ENCODE assay signal across 19 mouse cellular contexts in genomic region chr13:71068757-71069201, GRCm38 (mm10).
A peak's percentile ranks its signal among the peaks of the same experiment; 100 is the strongest.
DNase-seq lines count a peak whose midpoint lies in the region; ATAC-seq lines count a peak whose summit lies in the region.
"Had no signal": no experiment of that assay in that cellular context is flagged by ENCODE, and none has a peak within 500 bp of the region (broad histone marks: within the 10 kb centered on the region; RNA-seq: fewer than 3 reads in every experiment).

No protein-coding gene starts in this region.

- H3K27ac ChIP-seq in hindbrain, embryonic 13.5 days = no peak overlapping the region; the same call in 1 of the 2 replicates
- no peak overlapping the region for H3K27ac ChIP-seq in hindbrain, embryonic 10.5 days
- peak overlapping the region; percentile 42; the same call in 1 of the 2 replicates for H3K27ac ChIP-seq in forebrain, embryonic 15.5 days (replicated peaks)
- H3K27ac ChIP-seq in midbrain, embryonic 10.5 days (replicated peaks) = 0 out of 2 replicates have a peak overlapping the region, but pooled peaks have one; percentile 23
- no peak overlapping the region for H3K27ac ChIP-seq in neural tube, embryonic 13.5 days (replicated peaks)
- no peak overlapping the region for H3K27ac ChIP-seq in kidney, embryonic 16.5 days (ENCODE audit: low read length)
- H3K27ac ChIP-seq: heart, adult 2 months; heart, embryonic 15.5 days; liver, embryonic 13.5 days; lung, embryonic 15.5 days; macrophage had no signal

- no peaks in the 10 kb centered on the region for H3K9me3 ChIP-seq in hindbrain, embryonic 13.5 days
- H3K9me3 ChIP-seq in hindbrain, embryonic 10.5 days = no peaks in the 10 kb centered on the region
- H3K9me3 ChIP-seq in forebrain, embryonic 15.5 days = no peaks in the 10 kb centered on the region
- no peaks in the 10 kb centered on the region for H3K9me3 ChIP-seq in midbrain, embryonic 10.5 days (replicated peaks)
- H3K9me3 ChIP-seq in neural tube, embryonic 13.5 days = no peaks in the 10 kb centered on the region
- no peaks in the 10 kb centered on the region for H3K9me3 ChIP-seq in kidney, embryonic 16.5 days (ENCODE audit: low read length)
- H3K9me3 ChIP-seq: heart, embryonic 15.5 days; liver, embryonic 13.5 days; lung, embryonic 15.5 days had no signal

- H3K4me2 ChIP-seq in hindbrain, embryonic 13.5 days = peak overlapping the region; percentile 35
- H3K4me2 ChIP-seq in forebrain, embryonic 15.5 days (replicated peaks) = peak overlapping the region; percentile 21; the same call in 1 of the 2 replicates
- H3K4me2 ChIP-seq in neural tube, embryonic 13.5 days = peak overlapping the region; percentile 24; the same call in 1 of the 2 replicates
- no peak overlapping the region for H3K4me2 ChIP-seq in kidney, embryonic 16.5 days (replicated peaks; ENCODE audit: low read depth, low read length)
- H3K4me2 ChIP-seq: heart, embryonic 15.5 days; liver, embryonic 13.5 days; lung, embryonic 15.5 days had no signal

- H3K36me3 ChIP-seq in hindbrain, embryonic 13.5 days = no peaks in the 10 kb centered on the region
- no peaks in the 10 kb centered on the region for H3K36me3 ChIP-seq in hindbrain, embryonic 10.5 days
- H3K36me3 ChIP-seq in forebrain, embryonic 15.5 days = no peaks in the 10 kb centered on the region
- H3K36me3 ChIP-seq in midbrain, embryonic 10.5 days = no peaks in the 10 kb centered on the region
- no peaks in the 10 kb centered on the region for H3K36me3 ChIP-seq in neural tube, embryonic 13.5 days
- no peaks in the 10 kb centered on the region for H3K36me3 ChIP-seq in kidney, embryonic 16.5 days (ENCODE audit: insufficient read depth, low read length)
- H3K36me3 ChIP-seq: heart, embryonic 15.5 days; liver, embryonic 13.5 days; lung, embryonic 15.5 days had no signal

- ATAC-seq in hindbrain, embryonic 13.5 days (ENCODE audit: low FRiP score) = peak; percentile 66
- peak; percentile 50 for ATAC-seq in forebrain, embryonic 15.5 days (replicated peaks)
- ATAC-seq in neural tube, embryonic 13.5 days (ENCODE audit: low read depth) = no peak
- ATAC-seq in kidney, embryonic 16.5 days (ENCODE audit: low FRiP score, low TSS enrichment) = no peak

- H3K4me1 ChIP-seq in hindbrain, embryonic 13.5 days (replicated peaks) = peaks cover 21% of the 10 kb centered on the region
- H3K4me1 ChIP-seq in hindbrain, embryonic 10.5 days (replicated peaks) = peaks cover 18% of the 10 kb centered on the region
- H3K4me1 ChIP-seq in forebrain, embryonic 15.5 days = peaks cover 13% of the 10 kb centered on the region
- H3K4me1 ChIP-seq in midbrain, embryonic 10.5 days = peaks cover 25% of the 10 kb centered on the region
- H3K4me1 ChIP-seq in neural tube, embryonic 13.5 days (replicated peaks) = peaks cover 22% of the 10 kb centered on the region
- H3K4me1 ChIP-seq in kidney, embryonic 16.5 days (ENCODE audit: insufficient read depth, low read length) = peaks cover 6% of the 10 kb centered on the region
- H3K4me1 ChIP-seq: heart, embryonic 15.5 days; liver, embryonic 13.5 days; lung, embryonic 15.5 days had no signal

- WGBS in hindbrain, embryonic 13.5 days = 44% methylated on average over 11 of the region's 11 CpGs
- WGBS in hindbrain, embryonic 10.5 days = 73% methylated on average over 11 of the region's 11 CpGs
- WGBS in forebrain, embryonic 15.5 days = 41% methylated on average over 11 of the region's 11 CpGs
- WGBS in midbrain, embryonic 10.5 days = 84% methylated on average over 11 of the region's 11 CpGs
- 54% methylated on average over 11 of the region's 11 CpGs for WGBS in neural tube, embryonic 13.5 days
- WGBS in kidney, embryonic 16.5 days = 70% methylated on average over 11 of the region's 11 CpGs

- H3K4me3 ChIP-seq in hindbrain, embryonic 13.5 days = no peak overlapping the region
- no peak overlapping the region for H3K4me3 ChIP-seq in hindbrain, embryonic 10.5 days
- H3K4me3 ChIP-seq in forebrain, embryonic 15.5 days = no peak overlapping the region
- H3K4me3 ChIP-seq in midbrain, embryonic 10.5 days = no peak overlapping the region
- no peak overlapping the region for H3K4me3 ChIP-seq in neural tube, embryonic 13.5 days
- no peak overlapping the region for H3K4me3 ChIP-seq in kidney, embryonic 16.5 days (ENCODE audit: low read length)
- H3K4me3 ChIP-seq: heart, adult 2 months; heart, embryonic 15.5 days; liver, embryonic 13.5 days; lung, embryonic 15.5 days had no signal

- intact Hi-C loops in heart, postnatal 10 days (cut with DNase I) = no loop called here

- no peaks in the 10 kb centered on the region for H3K27me3 ChIP-seq in hindbrain, embryonic 13.5 days
- 0 out of 2 replicates have a peak, but pooled peaks cover 3% of the 10 kb centered on the region for H3K27me3 ChIP-seq in hindbrain, embryonic 10.5 days (ENCODE audit: insufficient read depth, poor library complexity, severe bottlenecking)
- H3K27me3 ChIP-seq in forebrain, embryonic 15.5 days = no peaks in the 10 kb centered on the region
- H3K27me3 ChIP-seq in midbrain, embryonic 10.5 days (ENCODE audit: low read depth, poor library complexity, severe bottlenecking) = no peaks in the 10 kb centered on the region
- H3K27me3 ChIP-seq in neural tube, embryonic 13.5 days = no peaks in the 10 kb centered on the region
- H3K27me3 ChIP-seq in kidney, embryonic 16.5 days (ENCODE audit: insufficient read depth, low read length) = no peaks in the 10 kb centered on the region
- H3K27me3 ChIP-seq: heart, embryonic 15.5 days; liver, embryonic 13.5 days; lung, embryonic 15.5 days had no signal

- H3K9ac ChIP-seq in hindbrain, embryonic 13.5 days = no peak overlapping the region
- no peak overlapping the region for H3K9ac ChIP-seq in forebrain, embryonic 15.5 days (replicated peaks)
- H3K9ac ChIP-seq in neural tube, embryonic 13.5 days = no peak overlapping the region
- no peak overlapping the region for H3K9ac ChIP-seq in kidney, embryonic 16.5 days (replicated peaks; ENCODE audit: low read length)
- H3K9ac ChIP-seq: heart, embryonic 15.5 days; liver, embryonic 13.5 days; lung, embryonic 15.5 days had no signal

- no peak for DNase-seq in hindbrain, embryonic 10.5 days (ENCODE audit: low spot score)
- no peak for DNase-seq in midbrain, embryonic 10.5 days (ENCODE audit: low spot score)
- DNase-seq in heart, postnatal 10 days = no peak
- DNase-seq in testis, postnatal 10 days (ENCODE audit: low spot score) = no peak
- DNase-seq: adrenal gland, postnatal 10 days; cerebellum, adult 11-12 months; cerebellum, postnatal 25 days; heart, adult 2 months; kidney, adult 2 months; kidney, postnatal 4 days; liver, embryonic 13.5 days; right cerebral cortex, adult 18-20 months had no signal

Comparison
In these comparisons a context has a peak if more than half of its experiments do, and no peak if none do; other contexts are left out.
1. ATAC-seq: peak in hindbrain, embryonic 13.5 days (single experiment) and forebrain, embryonic 15.5 days (single experiment); none in neural tube, embryonic 13.5 days (single experiment) and kidney, embryonic 16.5 days (single experiment).
2. H3K27ac ChIP-seq: peak in forebrain, embryonic 15.5 days (single experiment) and midbrain, embryonic 10.5 days (single experiment); none in hindbrain, embryonic 13.5 days (single experiment), hindbrain, embryonic 10.5 days (single experiment), neural tube, embryonic 13.5 days (single experiment) and kidney, embryonic 16.5 days (single experiment).